Mouse (Mus musculus): ENCODE measurements around the gene Ccdc85b. TPM values are rescaled to one million over a fixed set of nuclear protein-coding genes. Genes with fewer than 3 reads are reported as not detected.
A peak's percentile ranks its signal among the peaks of the same experiment; 100 is the strongest.

Gene Ccdc85b
- total RNA-seq, 1 experiment from 2014 or later: 2.8 TPM

DNA sequence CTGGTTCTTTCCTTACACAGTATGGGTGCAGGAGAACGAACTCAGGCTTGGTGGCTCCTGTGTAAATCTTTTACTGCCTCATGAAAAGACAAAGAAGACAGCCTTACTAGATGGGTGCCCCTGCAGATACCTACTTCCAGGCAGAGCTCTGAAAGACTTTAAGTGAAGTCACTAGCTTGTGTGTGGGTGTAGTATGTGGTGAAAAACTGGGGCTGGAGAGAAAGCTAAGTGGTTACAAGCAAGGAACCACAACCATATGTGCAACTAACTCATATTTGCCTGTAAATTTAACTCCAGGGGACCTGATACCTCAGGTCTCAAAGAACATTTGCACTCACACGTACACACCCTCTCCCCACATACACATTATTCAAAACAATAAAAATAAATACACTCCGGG is 2.2 kb upstream of the Ccdc85b start:
- no peak for ATAC-seq (ENCODE audit: extremely low read depth, insufficient number of reproducible peaks, low FRiP score, poor library complexity, severe bottlenecking)

DNA sequence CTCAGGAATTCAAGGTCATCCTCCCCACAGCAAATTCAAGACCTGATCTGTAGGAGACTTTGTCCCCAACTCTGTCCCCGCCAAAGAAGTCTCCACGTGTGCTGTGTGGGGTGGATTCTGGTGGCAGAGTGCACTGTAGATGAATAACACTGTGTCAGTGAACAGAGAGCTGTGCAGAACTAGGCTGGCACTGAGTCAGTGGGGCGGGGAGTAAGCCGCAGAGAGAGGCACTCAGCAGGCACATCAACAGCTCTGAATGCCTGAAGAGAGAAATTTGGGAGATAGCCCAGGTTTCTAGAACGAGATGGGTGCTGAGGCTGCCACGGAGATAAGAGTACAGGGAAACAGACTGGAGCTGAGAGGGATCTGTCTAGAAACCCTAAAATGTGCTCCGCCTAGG is 1.3 kb upstream of the Ccdc85b start:
- no peak for ATAC-seq (ENCODE audit: extremely low read depth, insufficient number of reproducible peaks, low FRiP score, poor library complexity, severe bottlenecking)

DNA sequence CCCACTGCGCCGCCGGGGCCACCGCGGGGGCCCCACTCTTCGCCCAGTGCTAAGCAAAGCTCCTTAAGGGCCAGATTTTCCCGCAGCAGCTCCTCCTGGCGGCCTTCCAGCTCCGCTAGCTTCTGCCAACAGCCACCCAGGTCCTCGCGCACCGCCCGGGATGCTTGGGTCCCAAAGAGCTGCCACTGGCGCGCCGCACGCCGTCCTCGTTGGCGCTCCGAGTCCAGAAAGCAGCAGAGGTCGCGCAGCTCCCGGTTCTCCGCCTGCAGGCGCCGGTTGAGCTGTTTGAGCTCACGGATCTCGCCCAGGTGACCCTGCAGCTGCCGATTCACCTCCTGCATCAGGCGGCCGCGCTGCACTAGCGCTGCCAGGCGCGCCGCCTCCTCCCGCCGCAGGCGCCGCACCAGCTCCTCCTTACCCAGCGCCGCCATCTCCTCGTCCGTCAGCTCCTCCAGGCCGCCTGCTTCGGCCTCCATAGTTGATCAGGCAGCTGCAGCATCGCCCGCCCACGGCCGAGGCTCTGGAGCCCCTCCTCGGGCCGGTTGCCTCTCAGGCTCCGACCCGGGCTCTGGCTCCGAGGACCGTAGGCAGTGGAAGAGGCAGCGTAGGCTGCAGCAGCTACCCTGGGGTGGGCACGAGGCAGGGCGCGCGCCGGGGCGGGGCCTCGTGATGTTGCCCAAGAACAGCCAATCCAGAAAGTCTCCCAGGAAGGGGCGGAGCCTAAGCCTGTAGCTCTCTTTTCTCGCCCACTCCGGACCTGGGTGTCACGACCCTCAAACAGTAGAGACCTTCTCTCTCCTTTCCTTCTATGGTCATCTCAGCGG is 560 bp downstream of the Ccdc85b start:
- peak; percentile 75 for ATAC-seq (ENCODE audit: extremely low read depth, insufficient number of reproducible peaks, low FRiP score, poor library complexity, severe bottlenecking)

DNA sequence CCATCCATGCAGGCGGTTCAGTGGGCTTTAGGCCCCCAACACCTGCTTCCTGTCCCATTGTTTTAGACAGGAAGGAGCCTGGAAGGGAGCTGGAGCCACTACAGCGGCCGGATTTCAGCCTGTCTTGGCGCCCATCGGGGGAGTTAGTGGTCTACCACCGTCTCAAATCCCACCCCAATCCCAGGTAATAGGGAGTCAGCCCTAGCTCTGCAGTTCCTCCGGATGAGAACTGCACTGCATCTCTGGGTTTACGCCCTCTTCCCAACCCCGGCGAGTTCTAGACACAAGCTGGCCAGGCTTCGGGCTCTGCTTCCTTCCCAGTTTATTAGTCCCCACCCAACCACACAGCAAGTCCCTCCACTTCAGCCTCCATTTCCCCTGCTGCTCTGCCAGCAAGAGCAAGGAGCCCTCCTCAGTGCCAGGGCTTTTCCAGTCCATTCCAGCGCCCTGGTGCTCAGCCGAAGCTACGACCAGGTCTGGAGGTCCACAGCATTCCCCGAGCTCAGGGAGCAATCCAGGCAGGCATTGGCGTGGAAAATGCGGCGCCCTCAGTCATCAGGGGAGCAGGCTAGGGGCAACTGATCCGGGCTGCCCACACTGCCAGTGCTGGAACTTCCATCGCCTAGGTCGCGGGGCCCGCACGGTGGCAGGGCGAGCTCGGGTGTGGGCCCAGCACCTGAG is 1.3 kb downstream of the Ccdc85b start:
- ATAC-seq (ENCODE audit: extremely low read depth, insufficient number of reproducible peaks, low FRiP score, poor library complexity, severe bottlenecking): no peak

DNA sequence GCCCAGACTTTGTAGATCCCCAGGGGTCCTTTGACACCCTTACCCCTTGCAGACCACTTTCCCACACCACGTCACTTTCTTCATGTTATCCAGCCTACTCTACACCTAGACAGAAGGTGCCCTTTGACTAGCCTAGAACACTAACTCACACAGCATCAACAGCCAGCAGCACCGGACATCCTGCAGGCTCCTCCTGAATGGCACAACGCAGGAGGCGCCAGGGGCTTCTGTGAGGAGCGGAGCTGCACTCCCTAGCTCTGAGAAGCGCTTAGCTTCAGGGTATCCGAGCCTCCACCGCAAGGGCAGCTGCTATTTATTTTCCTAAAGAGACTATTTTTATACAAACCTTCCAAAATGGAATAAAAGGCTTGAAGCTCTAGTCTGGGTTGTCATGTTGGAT is 2.1 kb downstream of the Ccdc85b start:
- no peak for ATAC-seq (ENCODE audit: extremely low read depth, insufficient number of reproducible peaks, low FRiP score, poor library complexity, severe bottlenecking)

DNA sequence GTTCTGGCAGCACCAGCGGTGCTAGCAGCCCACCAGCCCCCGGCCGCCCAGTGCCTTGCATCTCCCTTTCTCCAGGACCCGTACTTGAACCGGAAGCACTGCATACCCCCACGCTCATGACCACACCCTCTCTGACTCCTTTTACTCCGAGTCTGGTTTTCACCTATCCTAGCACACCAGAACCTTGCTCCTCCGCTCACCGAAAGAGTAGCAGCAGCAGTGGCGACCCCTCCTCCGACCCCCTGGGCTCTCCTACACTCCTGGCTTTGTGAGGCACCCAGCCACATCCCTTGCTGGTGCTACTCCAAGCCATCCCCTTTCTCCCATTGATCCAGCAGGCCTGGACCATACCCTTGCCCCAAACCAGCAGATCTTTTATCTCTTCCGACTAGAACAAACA is 2.7 kb downstream of the Ccdc85b start:
- ATAC-seq (ENCODE audit: extremely low read depth, insufficient number of reproducible peaks, low FRiP score, poor library complexity, severe bottlenecking): no peak

DNA sequence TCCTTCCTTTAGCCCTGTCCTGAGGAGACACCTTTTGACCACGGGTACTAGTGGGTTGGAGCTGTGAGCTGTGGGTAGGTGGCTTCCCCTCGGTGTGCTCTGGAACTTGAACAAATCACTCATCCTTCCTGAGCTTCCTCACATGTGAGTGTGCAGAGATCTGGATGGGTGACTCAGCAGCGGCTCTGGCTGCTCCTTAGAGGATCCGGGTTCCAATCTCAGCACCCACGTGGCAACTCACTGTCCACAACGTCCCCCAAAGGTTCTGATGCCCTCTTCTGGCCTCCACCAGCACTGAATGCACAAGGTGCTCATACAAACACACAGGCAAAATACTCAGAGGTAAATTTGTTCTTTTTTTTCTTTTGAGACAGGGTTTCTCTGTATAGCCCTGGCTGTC is 5.9 kb downstream of the Ccdc85b start:
- no peak for ATAC-seq (ENCODE audit: extremely low read depth, insufficient number of reproducible peaks, low FRiP score, poor library complexity, severe bottlenecking)

DNA sequence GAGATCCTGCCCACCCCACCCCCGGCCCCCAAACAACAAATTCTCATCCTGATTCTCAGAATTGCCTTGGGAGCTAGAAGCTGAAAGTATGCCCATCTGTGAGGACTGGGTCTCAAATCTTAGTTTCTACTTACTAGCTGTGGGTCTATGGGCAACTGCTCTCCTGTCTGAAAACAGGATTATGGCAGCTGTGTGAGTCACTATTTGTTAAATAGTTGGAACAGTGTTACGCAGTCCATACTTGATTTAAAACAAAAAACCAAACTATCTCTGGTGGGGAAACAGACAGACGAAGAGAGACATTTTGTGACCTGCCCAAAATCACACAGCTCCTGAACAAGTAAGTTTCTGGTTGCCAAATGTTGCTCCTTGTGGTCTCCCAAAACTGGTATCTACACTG is 8.0 kb downstream of the Ccdc85b start:
- ATAC-seq (ENCODE audit: extremely low read depth, insufficient number of reproducible peaks, low FRiP score, poor library complexity, severe bottlenecking): no peak

DNA sequence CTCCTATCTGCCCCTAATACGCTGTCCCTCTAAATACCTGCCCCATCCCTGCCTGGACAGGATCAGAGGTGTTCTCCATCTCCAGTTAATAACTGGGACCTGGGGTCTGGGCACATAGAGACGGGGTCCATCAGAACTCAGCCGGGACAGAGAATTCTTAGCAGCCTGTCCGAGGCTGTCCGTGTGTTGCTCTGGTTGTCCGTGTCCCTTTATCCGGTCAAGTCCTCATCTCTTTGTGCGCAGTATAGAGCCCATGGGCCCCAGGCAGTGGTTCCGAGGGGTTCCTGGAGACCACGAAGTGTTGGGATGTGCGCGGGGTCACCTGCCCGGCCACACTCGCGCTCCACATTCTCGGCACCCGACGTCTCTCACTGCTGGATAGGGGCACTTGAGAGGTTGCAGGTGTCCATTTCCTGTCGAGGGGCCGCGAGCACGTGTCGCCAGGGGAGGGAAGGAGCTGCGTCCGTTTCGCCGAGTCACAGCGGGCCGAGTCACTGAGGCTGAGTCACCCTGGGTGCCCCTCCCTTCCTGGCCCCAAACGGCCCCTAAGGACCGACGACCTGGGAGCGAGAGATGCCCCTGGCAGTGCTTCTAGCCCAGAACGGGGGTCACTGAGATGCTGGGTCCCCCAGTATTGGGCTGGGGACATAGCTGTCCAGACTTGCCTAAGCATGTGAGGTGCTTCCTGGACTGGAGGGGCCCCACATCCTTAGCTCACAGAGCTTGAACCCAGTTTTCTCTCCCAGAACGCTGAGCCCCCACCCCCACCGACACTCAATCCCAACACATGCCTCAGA is 9.1 kb downstream of the Ccdc85b start:
- peak; percentile 37 for ATAC-seq (ENCODE audit: extremely low read depth, insufficient number of reproducible peaks, low FRiP score, poor library complexity, severe bottlenecking)

DNA sequence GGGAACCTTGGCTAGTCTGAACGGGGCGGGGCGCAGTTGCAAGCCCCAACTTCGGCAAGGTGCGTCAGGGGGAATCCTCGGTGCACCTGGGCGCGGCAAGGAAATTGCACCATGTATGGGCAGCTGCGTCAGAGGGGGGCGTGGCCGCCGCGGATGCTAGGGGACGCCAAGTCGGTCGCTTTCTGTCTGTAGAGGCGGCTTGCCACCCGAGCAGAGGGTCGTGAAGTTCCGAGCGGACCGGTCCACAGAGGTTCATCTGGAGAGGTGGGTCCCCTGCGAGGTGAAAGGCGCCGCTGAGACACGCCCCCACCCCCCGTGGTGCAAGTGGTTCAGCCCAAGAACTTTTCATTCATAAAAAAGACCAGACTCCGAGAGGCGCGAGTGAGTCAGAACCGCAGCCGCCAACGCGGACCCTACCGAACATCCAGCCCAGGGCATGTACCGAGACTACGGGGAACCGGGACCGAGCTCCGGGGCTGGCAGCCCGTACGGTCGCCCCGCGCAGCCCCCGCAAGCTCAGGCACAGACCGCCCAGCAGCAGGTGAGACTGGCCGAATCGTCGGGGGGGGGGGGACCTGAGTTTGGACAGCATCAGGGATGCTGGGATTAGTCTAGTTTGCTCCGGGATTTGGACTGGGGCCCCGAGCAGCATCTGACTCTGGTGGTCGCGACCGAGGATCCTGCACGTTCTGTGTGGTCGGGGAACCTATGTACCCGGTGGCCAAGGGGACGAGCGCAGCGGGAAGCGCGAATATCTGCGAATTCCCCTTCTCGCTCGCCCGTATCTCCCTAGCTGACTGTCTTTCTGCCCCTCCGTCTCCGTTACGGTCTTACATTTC is 10.0 kb downstream of the Ccdc85b start, which contains the start of gene Fosl1:
Gene Fosl1 (plus strand): TSS at position 33 of the 839 bp plus-strand sequence.
- peak; percentile 72 for ATAC-seq (ENCODE audit: extremely low read depth, insufficient number of reproducible peaks, low FRiP score, poor library complexity, severe bottlenecking)

DNA sequence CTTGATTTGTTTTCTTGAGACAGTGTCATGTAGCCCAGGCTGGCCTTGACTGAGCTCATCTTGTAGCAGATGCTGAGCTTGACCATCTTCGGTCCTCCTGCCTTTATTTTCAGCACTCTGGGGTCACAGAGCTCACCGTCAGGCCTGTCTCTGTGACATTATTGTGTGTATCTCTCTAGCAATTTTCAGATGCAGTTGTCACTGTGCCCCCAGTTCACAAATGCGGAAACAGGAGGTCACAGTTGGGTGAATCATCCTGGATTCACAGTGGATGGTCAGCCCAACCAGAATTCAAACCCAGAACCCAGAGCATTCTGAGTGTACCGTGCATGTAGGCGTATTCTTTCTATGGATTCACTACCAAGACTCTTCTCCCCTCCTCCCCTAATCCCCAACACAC is 11.9 kb downstream of the Ccdc85b start:
- ATAC-seq (ENCODE audit: extremely low read depth, insufficient number of reproducible peaks, low FRiP score, poor library complexity, severe bottlenecking): no peak

DNA sequence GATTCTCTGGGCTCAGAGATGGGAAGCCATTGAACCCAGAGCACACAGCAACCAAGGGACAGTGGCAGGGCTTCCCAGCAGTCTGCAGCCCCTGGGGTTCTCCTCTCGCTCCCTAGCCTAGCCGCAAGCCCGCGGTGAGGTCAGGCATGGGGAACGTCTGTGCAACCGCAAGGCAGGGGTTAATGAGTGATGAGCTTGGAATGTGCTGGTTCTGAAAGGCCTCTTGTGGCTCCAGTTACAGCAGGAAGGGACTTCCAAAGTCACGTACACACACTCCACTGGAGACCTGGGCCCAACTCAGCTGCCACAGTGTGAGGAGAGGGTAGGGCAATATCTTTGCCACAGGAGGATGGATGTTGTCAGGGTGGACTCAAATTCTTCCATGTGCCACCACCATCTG is 12.7 kb downstream of the Ccdc85b start:
- ATAC-seq (ENCODE audit: extremely low read depth, insufficient number of reproducible peaks, low FRiP score, poor library complexity, severe bottlenecking): no peak

DNA sequence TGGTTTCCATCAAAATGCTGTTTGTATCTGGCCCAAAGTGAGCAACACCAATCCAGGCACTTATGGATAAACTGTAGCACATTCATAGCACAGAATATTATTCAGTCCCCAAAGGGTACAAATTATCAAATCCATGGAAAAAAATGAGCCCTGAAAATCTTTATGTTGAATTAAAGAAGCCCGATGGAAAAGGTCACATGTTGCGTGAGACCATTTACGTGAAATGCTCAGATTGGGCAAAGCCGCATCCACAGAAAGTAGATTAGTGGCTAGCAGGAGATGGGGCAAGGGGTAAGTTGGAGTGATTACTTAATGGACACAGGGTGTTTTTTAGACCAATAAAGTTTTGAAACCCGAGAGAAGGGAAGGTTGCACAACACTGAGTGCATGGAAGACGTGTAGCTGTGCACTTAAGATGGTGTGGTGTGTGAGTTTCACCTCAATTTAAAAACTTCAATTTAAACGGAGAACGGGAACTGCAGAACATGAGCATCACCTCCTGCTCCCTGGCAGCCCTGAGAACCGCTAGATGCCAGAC is 13.3 kb downstream of the Ccdc85b start:
- ATAC-seq (ENCODE audit: extremely low read depth, insufficient number of reproducible peaks, low FRiP score, poor library complexity, severe bottlenecking): no peak

DNA sequence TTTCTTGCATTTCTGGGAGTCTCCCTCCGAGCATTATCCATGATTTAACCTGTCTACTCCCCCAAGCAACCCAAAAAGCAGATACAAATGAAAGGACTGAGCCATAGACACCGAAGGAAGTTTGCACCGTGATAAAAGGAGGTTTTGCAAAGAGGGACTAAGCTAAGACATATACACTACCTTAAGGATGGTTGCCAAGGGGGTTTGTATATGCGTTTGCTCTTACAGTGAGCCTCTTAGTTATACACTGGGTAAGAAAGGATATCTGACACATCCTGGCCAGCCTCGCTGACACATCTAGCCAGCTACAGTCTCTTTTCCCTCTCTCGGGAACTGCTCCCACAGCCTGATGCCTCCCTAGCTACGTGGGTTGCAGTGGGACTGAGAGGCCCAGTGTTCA is 23.7 kb downstream of the Ccdc85b start:
- ATAC-seq (ENCODE audit: extremely low read depth, insufficient number of reproducible peaks, low FRiP score, poor library complexity, severe bottlenecking): no peak

DNA sequence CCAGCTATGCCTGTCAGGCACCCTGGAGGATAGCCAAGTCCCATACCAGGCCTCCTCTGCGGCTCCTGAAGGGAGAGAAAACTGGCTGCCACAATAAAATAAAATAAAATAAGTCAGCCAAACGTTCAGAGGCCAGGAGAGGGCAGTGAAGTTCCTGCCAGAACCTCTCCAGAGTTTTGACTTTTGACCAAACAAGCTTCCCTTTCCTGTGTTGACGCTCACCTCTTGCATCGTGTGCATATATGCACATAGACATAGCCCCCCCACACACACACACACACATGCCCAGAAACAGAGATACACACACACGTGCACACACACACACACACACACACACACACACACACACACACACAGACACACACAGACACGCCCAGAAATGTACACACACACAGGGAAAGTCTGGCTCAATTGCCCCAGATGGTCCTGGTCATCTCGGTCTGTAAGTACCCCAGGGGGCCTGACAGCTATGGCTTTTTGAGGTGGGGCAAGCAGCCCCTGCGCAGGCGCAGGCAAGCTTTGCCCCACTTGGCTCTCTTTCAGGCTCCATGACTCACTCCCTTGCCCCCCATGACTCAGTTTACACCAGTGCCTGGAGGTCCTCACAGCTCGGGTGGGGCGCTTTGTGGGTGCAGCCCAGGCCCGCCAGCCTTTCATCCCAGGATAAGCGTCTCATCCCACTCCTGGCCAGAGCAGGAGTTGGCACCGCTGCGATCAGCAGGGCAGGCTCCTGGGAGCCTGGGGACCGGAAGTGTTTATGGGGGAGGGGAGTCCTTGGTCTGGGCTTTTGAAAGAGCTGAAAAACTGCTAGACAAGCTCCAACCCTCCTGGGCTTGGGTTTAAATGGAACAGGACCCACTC is 24.5 kb downstream of the Ccdc85b start:
- ATAC-seq (ENCODE audit: extremely low read depth, insufficient number of reproducible peaks, low FRiP score, poor library complexity, severe bottlenecking): peak; percentile 49

DNA sequence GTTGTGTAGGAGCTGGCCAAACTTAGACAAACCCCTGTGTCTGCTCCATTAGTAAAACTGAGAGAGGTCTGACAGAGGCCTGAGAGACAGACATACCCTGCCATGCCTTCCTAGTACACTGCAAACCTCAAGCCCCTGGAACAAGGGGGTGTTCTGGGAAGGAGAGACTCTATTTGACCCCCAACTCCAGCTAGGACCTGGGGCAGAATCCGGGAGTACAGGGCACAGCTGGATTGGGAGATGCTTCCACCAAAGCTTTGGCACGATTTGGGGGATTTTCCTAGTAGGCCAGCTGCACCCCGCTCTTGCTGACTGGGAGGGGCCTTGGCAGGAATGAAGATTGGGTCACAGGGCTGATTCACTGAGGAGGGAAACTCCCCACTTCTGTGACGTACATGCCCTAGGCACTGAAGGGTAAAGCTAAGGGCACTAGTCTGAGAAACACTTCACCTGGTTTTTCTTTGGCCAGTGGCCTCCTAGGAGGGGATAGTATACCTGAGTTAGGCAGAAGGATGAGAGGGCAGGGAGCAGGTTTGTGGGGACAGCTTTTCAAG is 25.7 kb downstream of the Ccdc85b start:
- ATAC-seq (ENCODE audit: extremely low read depth, insufficient number of reproducible peaks, low FRiP score, poor library complexity, severe bottlenecking): no peak

DNA sequence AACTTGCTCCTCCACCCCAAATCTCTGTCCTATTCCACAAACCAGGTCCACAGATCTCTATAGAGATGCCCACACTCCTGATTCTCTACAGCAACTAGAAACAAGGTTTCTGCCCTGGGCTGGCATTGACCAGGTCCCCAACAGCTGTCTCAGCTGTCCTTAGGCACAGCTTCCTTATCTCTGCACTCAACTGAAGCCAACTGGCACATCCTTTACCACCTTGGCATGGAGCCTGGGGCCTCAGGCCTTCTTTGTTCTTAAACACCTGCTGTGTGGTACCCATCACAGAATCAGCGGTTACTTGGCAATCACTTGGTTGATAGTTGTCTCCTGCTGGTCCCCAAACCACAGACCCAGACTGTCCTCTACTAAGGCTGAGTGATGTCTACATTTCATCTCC is 27.3 kb downstream of the Ccdc85b start:
- no peak for ATAC-seq (ENCODE audit: extremely low read depth, insufficient number of reproducible peaks, low FRiP score, poor library complexity, severe bottlenecking)

Measured in neutrophil, adult 5-6 weeks (primary cell).